Mouse (Mus musculus) hindbrain, embryonic 16.5 days (tissue): ENCODE data around the gene E030025P04Rik. TPM values are rescaled to one million over a fixed set of nuclear protein-coding genes. Genes with fewer than 3 reads are reported as not detected.

Source experiments
- ATAC-seq: fragments of 200-750 bp; cut with Nextera tagmentation; 2 replicates; pipeline ENCODE4 v1.8.0; 2017; ENCODE audit warnings: moderate TSS enrichment, moderate library complexity
- H3K27ac ChIP-seq: fragments of 300-500 bp; sonication (generic); 2 replicates; pipeline ENCODE4 v1.5.1; 2014; ENCODE audit warnings: low read depth, mild to moderate bottlenecking, control low read depth, low read length, moderate library complexity
- H3K27me3 ChIP-seq: fragments of 300-500 bp; sonication (generic); replicated peaks from 2 replicates; pipeline ENCODE4 v1.6.1; 2014; ENCODE audit warnings: low read length; ENCODE audit not compliant: control insufficient read depth, insufficient read depth
- H3K36me3 ChIP-seq: fragments of 300-500 bp; sonication (generic); 2 replicates; pipeline ENCODE4 v1.6.1; 2014; ENCODE audit warnings: mild to moderate bottlenecking, low read length, moderate library complexity, mixed read lengths; ENCODE audit not compliant: control insufficient read depth, insufficient read depth
- H3K4me1 ChIP-seq: fragments of 300-500 bp; sonication (generic); 2 replicates; pipeline ENCODE4 v1.6.1; 2014; ENCODE audit warnings: low read depth, low read length; ENCODE audit not compliant: control insufficient read depth, insufficient read depth
- H3K4me2 ChIP-seq: fragments of 300-500 bp; sonication (generic); 2 replicates; pipeline ENCODE4 v1.6.1; 2014; ENCODE audit warnings: mild to moderate bottlenecking, low read length, control low read depth, moderate library complexity
- H3K4me3 ChIP-seq: fragments of 300-500 bp; sonication (generic); 2 replicates; pipeline ENCODE4 v1.5.1; 2014; ENCODE audit warnings: mild to moderate bottlenecking, low read length, control low read depth, moderate library complexity
- H3K9ac ChIP-seq: fragments of 300-500 bp; sonication (generic); 2 replicates; pipeline ENCODE4 v1.6.1; 2014; ENCODE audit warnings: low read depth, mild to moderate bottlenecking, control low read depth, low read length, moderate library complexity
- H3K9me3 ChIP-seq: fragments of 300-500 bp; sonication (generic); 2 replicates; pipeline ENCODE4 v1.6.1; 2014; ENCODE audit warnings: mild to moderate bottlenecking, low read length, moderate library complexity; ENCODE audit not compliant: control insufficient read depth
- WGBS: fragments of 180-500 bp; shearing (Covaris S2); extraction: QIAGEN DNeasy Blood & Tissue Kit; methylation state at CpG from one replicate; pipeline ENCODE4 v1.1.7; 2014; 5-methylcytosine and 5-hydroxymethylcytosine counted together
- polyA plus RNA-seq: library from polyadenylated mRNA; unstranded; fragments of >200 nt; fragmentation: Nextera tagmentation; extraction: Ambion mirVana; gene quantifications from 2 replicates; pipeline ENCODE4 v1.2.1, GENCODE M21; 2015

Gene E030025P04Rik
- not detected in 2 replicates for polyA plus RNA-seq

GRCm38 (mm10) chr11:109144236-109144635 is at the start of gene E030025P04Rik:
E030025P04Rik (minus strand) TSS chr11:109144369.
- H3K9me3 ChIP-seq = no peaks in the 10 kb centered on the region
- H3K4me2 ChIP-seq = no peak within 1 kb of the TSS
- no peaks in the 10 kb centered on the region for H3K36me3 ChIP-seq
- no peaks in the 10 kb centered on the region for H3K4me1 ChIP-seq
- H3K27me3 ChIP-seq = no peaks in the 10 kb centered on the region
- ATAC-seq = no peak
- no peak within 1 kb of the TSS for H3K9ac ChIP-seq
- H3K27ac ChIP-seq = no peak within 1 kb of the TSS; the same call in 1 of the 2 replicates
- no peak within 1 kb of the TSS for H3K4me3 ChIP-seq
- WGBS = 70% methylated on average over 4 of the region's 4 CpGs

- no peak overlapping the region for H3K4me3 ChIP-seq
- H3K36me3 ChIP-seq = no peaks in the 10 kb centered on the region
- H3K27ac ChIP-seq = no peak overlapping the region
- H3K27me3 ChIP-seq = no peaks in the 10 kb centered on the region
- H3K9ac ChIP-seq = no peak overlapping the region
- ATAC-seq = peak; percentile 69
- H3K4me1 ChIP-seq = no peaks in the 10 kb centered on the region
- no peaks in the 10 kb centered on the region for H3K9me3 ChIP-seq
- 34% methylated on average over 15 of the region's 15 CpGs for WGBS
- peak overlapping the region; percentile 9; the same call in 1 of the 2 replicates for H3K4me2 ChIP-seq
These were observed 48.7 kb upstream of the E030025P04Rik start for GRCm38 (mm10) chr11:109192673-109193557.

- no peak for ATAC-seq
- no peaks in the 10 kb centered on the region for H3K9me3 ChIP-seq
- 93% methylated on average over 5 of the region's 5 CpGs for WGBS
- no peak overlapping the region for H3K4me3 ChIP-seq
- no peak overlapping the region for H3K9ac ChIP-seq
- no peak overlapping the region for H3K27ac ChIP-seq
- no peaks in the 10 kb centered on the region for H3K36me3 ChIP-seq
- H3K27me3 ChIP-seq = no peaks in the 10 kb centered on the region
- H3K4me1 ChIP-seq = no peaks in the 10 kb centered on the region
- no peak overlapping the region for H3K4me2 ChIP-seq
These were observed 44.1 kb upstream of the E030025P04Rik start for GRCm38 (mm10) chr11:109188235-109188634.

- Histone ChIP-seq H3K36me3 (no peaks in the 10 kb centered on the region), H3K27ac (no peak overlapping the region), H3K9me3 (no peaks in the 10 kb centered on the region), H3K9ac (no peak overlapping the region), H3K4me3 (no peak overlapping the region), H3K4me1 (no peaks in the 10 kb centered on the region), H3K4me2 (no peak overlapping the region), H3K27me3 (no peaks in the 10 kb centered on the region)
- 72% methylated on average over 6 of the region's 6 CpGs for WGBS
- no peak for ATAC-seq
These were observed 43.5 kb upstream of the E030025P04Rik start for GRCm38 (mm10) chr11:109187631-109188184.

GRCm38 (mm10) chr11:109181118-109181517 is 36.9 kb upstream of the E030025P04Rik start:
- Histone ChIP-seq H3K4me2 (no peak overlapping the region), H3K27me3 (no peaks in the 10 kb centered on the region), H3K4me3 (no peak overlapping the region), H3K9me3 (no peaks in the 10 kb centered on the region), H3K9ac (no peak overlapping the region), H3K27ac (no peak overlapping the region), H3K4me1 (peaks cover 6% of the 10 kb centered on the region), H3K36me3 (no peaks in the 10 kb centered on the region)
- WGBS = 61% methylated on average over 7 of the region's 7 CpGs
- ATAC-seq = no peak

- H3K4me2 ChIP-seq = no peak overlapping the region
- no peaks in the 10 kb centered on the region for H3K36me3 ChIP-seq
- H3K9me3 ChIP-seq = no peaks in the 10 kb centered on the region
- H3K4me3 ChIP-seq = no peak overlapping the region
- peaks cover 6% of the 10 kb centered on the region for H3K4me1 ChIP-seq
- H3K9ac ChIP-seq = no peak overlapping the region
- H3K27ac ChIP-seq = no peak overlapping the region
- no peaks in the 10 kb centered on the region for H3K27me3 ChIP-seq
- WGBS = 91% methylated on average over 11 of the region's 11 CpGs
- ATAC-seq = no peak
These were observed 36.1 kb upstream of the E030025P04Rik start for GRCm38 (mm10) chr11:109180290-109180689.

- Histone ChIP-seq H3K9ac (no peak overlapping the region), H3K27me3 (no peaks in the 10 kb centered on the region), H3K4me1 (peaks cover 6% of the 10 kb centered on the region), H3K4me3 (no peak overlapping the region), H3K36me3 (no peaks in the 10 kb centered on the region), H3K4me2 (no peak overlapping the region), H3K27ac (no peak overlapping the region), H3K9me3 (no peaks in the 10 kb centered on the region)
- WGBS = 42% methylated on average over 8 of the region's 8 CpGs
- peak; percentile 87 for ATAC-seq
These were observed 34.8 kb upstream of the E030025P04Rik start for GRCm38 (mm10) chr11:109178788-109179518.

GRCm38 (mm10) chr11:109175376-109175969 is 31.3 kb upstream of the E030025P04Rik start:
- no peaks in the 10 kb centered on the region for H3K27me3 ChIP-seq
- no peak for ATAC-seq

More at GRCm38 (mm10) chr11:109175376-109175969, 31.3 kb upstream of the E030025P04Rik start:
- no peak overlapping the region for H3K27ac ChIP-seq
- H3K36me3 ChIP-seq = no peaks in the 10 kb centered on the region
- no peak overlapping the region for H3K4me2 ChIP-seq
- H3K4me3 ChIP-seq = no peak overlapping the region
- H3K9me3 ChIP-seq = no peaks in the 10 kb centered on the region
- no peaks in the 10 kb centered on the region for H3K4me1 ChIP-seq
- 90% methylated on average over 8 of the region's 8 CpGs for WGBS
- H3K9ac ChIP-seq = no peak overlapping the region
